Mouse (Mus musculus) liver (tissue): ENCODE data around the gene Epx.
A peak's percentile ranks its signal among the peaks of the same experiment; 100 is the strongest.
"Not testable (repeated sequence)": the region's sequence is repeated elsewhere in the genome, so short reads cannot be mapped to it uniquely, and the experiment has no call there.

Experiments used
- DNase-seq: peaks from one replicate; pipeline ENCODE4 v3.0.0-alpha.2; 2020; ENCODE audit warnings: mixed read lengths

Gene Epx

GRCm38 (mm10) chr11:87875436-87875835 is at the start of gene Epx:
Gene Epx, minus strand, starts transcription at chr11:87875536.
- DNase-seq: no peak

DNA sequence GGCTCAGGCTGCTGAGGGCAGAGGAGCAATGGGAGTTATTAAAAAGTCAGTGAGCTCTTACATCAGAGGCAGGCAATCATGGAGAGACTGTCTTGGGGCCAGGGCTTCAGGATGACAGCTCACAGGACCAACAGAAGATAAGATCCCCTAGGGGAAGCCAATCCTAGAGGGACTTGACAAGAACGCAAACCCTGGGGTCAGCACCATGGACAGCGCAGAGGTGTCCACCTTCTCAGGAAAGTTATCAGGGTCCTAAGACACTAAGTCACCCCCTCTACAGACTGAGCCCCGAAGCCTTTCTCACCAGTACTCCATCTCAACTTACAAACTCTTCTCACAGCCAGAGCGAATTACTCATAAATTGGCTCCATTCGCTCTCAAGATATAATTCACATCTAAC is 45.6 kb upstream of the Epx start, which contains the start of gene Olfr464:
Gene Olfr464, minus strand, starts transcription at position 2 of the 400 bp plus-strand sequence.
- DNase-seq: peak; percentile 67

DNA sequence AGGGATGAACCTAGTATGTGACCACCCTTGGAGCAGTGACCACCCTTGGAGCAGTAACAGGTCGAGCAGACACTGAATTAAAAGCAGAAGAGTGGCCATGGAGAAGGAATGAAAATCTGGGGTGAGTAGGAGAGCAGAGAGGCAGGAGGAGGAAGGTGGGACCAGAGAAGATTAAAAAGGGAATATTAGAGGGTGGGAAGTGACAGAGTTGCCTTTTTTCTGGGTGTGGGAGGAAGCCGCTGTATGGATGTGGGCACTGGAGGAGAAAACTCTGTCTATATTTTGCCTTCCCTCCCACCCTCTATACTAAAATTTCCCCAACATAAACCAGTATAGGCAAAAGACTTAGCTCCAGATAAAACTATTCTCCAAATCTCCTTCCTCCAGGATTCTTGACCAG is 45.0 kb upstream of the Epx start:
- DNase-seq: no peak

- no peak for DNase-seq
Measured at GRCm38 (mm10) chr11:87916005-87916404, 40.7 kb upstream of the Epx start.

DNA sequence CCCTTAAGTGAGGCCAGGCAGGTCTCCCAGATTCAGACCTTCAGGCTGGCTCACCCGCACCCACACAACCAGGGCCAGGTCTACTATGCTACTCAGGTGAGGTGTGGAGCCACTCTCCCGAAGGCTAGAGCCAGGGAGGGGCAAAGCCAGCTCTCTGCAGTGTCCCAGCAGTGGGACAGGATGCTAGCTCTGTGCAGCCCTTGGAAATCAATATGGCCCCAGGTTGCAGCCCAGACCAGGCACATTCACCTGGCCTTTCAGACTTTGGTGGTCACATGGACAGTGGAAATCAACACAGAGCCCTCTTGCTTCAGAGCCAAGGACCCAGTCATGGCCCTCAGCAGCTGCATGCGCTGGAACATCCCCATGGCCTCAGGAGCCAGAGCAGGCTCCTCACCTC is 29.0 kb upstream of the Epx start:
- DNase-seq: no peak

GRCm38 (mm10) chr11:87897287-87897686 is 22.0 kb upstream of the Epx start, which contains the start of gene Olfr463:
Gene Olfr463, minus strand, starts transcription at chr11:87897387.
- DNase-seq: no peak

DNA sequence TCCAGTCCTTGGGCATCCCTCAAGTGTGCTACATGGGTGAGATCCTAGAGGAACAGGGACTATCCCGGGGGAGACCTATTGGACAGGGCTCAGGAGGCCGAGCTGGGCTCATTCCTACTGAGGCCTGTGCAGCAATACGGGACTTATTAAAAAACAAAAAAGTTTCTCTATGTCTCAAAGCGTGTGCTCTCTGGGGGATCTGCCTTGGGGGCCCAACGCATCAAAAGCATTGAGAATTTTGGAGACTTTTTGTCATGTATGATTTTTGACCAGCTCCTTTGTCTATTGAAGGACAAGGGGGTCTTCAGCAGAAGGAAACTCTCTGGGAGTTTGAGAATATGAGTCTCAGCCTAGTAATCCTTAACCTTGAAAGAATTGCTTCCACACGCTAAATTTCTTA is 16.8 kb upstream of the Epx start, which contains the start of gene Olfr462:
Gene Olfr462, minus strand, starts transcription at position 101 of the 400 bp plus-strand sequence.
- DNase-seq: no peak

DNA sequence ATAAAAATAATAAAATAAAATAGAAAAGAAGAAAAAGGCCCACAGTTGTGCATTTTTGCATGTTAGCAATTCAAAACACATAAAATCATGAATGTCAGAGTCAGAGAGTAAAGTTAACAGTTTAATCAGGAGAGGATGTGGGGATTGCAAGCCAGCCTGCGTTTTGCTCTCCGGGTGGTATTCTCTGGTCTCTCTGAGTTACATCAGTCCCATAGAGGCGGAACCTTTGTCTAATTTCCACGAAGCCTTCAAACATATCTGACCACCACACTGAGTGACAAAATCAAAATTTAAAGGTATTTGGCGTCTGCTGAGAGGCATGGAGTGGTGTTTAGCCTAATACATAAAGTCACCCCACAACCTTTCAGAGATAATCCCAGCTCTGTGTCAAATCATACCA is 9.5 kb upstream of the Epx start:
- no peak for DNase-seq

DNA sequence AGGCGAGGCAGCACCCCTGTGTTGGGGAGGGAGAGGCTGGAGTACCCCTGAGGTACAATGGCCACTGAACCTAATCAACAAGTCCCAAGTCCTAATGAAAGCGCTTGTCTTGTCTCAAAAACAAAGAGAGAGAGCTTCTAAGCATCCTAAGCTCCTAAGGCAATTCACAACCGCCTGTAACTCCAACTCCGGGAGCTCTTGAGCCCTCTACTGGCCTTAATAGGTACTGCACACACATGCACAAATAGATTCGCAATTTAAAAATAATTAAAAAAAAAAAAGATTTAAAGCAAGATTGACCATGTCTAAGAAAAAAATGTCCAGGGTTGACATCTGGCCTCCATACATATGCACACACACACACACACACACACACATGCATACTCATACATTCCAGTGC is 8.2 kb upstream of the Epx start:
- DNase-seq: no peak

GRCm38 (mm10) chr11:87881714-87882113 is 6.4 kb upstream of the Epx start:
- DNase-seq: no peak

GRCm38 (mm10) chr11:87879826-87880225 is 4.5 kb upstream of the Epx start:
- DNase-seq: no peak

GRCm38 (mm10) chr11:87871766-87872165 is 3.6 kb downstream of the Epx start:
- no peak for DNase-seq

- no peak for DNase-seq
Measured at GRCm38 (mm10) chr11:87870096-87870495, 5.2 kb downstream of the Epx start.

- DNase-seq: not testable (repeated sequence)
Measured at GRCm38 (mm10) chr11:87866891-87867290, 8.4 kb downstream of the Epx start.

DNA sequence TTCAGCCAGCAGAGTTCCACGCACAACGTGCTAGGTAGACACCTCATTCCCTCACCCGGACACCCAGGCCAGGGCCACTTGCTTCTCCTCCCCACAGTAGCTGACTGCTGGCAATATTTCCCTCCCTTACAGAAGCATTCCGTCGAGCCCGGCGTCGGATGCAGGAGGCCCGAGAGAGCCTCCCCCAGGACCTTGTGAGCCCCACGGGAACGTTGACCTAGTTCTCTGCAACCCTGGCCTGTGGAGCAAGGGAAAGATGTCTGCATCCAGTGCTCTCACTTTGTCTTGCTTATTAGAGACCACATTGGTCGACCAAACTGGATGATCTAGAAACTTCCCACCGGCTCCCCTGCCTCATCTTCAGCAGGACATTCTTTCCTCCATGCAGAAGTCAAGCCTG is 12.5 kb downstream of the Epx start:
- DNase-seq: no peak

GRCm38 (mm10) chr11:87860426-87860825 is 14.9 kb downstream of the Epx start:
- no peak for DNase-seq

GRCm38 (mm10) chr11:87859273-87859672 is 16.1 kb downstream of the Epx start:
- DNase-seq: no peak

GRCm38 (mm10) chr11:87854550-87854949 is 20.8 kb downstream of the Epx start:
- DNase-seq: no peak

DNA sequence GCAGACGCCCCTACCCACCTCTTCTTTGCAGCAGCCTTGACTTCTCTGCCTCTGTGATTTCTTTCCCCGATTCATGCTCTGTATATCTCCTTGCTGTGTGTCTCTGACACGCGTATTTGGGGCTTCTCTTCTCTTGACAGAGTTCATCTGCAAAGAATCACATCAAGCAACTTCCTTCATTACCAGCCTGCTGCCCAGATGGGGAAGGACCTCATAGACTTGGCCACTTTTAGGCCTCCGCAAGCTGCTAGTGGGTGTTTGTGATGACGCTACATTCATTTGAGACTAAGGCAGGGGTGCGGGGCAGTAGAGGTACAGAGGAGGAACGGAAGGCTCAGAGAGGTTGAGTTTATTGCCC is 21.8 kb downstream of the Epx start:
- no peak for DNase-seq

DNA sequence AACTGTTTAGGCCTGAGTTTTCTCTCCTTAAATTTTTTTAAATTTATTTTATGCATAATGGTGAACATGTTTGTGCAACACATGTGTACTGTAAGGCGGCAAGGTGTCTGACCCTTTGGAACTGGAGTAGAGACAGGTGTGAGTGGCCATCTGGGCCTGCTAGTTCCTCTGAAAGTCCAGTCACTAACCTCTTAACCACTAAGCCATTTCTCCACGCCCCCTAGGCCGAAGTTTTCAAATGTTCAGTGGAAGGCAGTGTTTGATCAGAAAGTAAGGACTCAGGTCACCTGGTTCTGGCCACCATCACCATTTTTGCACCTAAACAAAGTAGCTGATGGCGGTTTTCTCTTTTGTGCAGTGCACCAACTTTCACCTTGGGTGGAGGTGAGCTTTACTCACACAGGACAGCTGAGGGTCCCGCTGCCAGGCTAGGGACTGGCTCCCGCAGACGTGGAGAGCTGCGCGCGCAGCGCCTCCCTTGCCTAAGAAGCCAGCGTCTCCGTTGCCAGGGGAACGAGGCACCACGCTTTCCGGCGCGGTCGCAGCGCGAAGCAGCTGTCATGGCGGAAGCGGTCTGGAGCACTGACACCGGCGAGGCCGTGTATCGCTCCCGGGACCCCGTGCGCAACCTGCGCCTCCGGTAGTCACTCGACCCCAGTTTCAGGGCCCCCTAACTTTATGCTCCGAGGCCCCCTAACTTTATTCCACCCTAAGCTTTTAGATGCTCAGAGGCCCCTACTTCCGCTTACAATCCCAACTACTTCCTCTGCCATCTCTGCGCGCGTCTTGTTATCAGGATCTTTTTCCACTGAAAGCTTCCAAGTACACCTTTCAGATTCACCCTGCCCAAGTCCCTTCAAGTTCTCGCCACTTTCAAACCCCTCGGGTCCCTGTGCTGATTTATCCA is 22.4 kb downstream of the Epx start, which contains the start of gene Mks1:
Gene Mks1, plus strand, starts transcription at position 526 of the 907 bp plus-strand sequence.
- peak; percentile 89 for DNase-seq

DNA sequence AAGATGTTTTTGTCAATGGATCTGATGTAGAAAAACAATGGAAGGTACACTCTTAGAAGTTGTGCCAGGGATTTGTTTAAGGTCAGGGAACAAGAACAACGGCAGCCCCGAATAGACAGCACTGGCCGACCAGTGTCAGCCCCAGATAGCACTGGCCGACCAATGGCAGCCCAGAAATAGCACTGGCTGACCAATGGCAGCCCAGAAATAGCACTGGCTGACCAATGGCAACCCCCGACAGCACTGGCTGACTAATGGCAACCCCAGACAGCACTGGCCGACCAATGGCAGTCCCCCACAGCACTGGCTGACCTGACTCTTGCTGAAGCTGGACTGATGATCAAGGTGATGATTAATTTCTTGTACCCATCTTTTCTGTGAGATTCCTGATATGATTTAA is 27.5 kb downstream of the Epx start:
- no peak for DNase-seq

GRCm38 (mm10) chr11:87846968-87847600 is 28.3 kb downstream of the Epx start:
- no peak for DNase-seq

DNA sequence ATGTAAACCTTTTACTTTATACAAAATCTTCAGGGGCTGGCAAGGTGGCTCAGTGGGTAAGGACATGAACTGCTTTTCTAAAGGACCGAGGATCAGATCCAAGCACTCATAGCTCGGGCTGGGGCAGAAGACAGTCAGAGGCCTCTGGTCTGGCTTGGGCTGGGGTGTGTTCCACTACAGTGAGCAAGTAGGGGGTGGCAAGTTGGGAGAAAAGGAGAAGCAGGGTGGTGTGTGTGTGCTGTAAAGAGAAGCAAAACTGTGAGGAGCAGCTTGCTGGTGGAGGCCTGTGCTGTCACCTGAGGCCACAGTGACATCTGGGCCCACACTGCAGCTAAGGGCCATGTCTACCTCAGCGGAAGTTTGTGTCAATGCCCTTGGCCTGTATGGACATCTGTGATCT is 33.9 kb downstream of the Epx start:
- no peak for DNase-seq

DNA sequence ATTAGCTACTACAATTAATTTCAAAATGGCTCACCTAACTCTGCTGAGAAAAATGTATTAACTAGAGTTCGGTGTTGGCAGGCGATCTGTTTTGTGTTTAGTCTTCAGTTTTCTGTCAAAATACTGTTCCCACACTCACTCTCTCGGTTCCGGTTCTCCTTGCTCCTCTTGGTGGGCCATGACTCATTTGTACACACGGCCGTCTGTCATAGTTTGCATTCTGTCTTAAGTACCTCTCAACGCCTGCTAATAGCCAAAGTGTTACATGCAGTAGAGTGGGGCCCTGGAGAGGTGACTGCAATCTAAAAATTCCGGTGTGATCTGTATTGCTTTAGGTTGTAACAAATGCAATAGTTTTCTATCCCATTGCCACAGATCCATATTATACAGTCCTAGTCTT is 34.7 kb downstream of the Epx start:
- DNase-seq: no peak
